Mouse (Mus musculus) thymus, adult 2 months (tissue): Measurements from ENCODE around the gene Dnah9.

Source experiments
- CTCF ChIP-seq: fragments of 200-500 bp; IDR thresholded peaks from 2 replicates; pipeline ENCODE4 v1.5.1; 2012; ENCODE audit warnings: mild to moderate bottlenecking, control low read depth, low read length, moderate library complexity, borderline replicate concordance; ENCODE audit not compliant: control insufficient read depth, poor library complexity, insufficient read depth; ENCODE audit errors: extremely low read depth
- POLR2A ChIP-seq: fragments of 200-500 bp; IDR thresholded peaks from 2 replicates; pipeline ENCODE4 v1.6.1; 2012; ENCODE audit warnings: mild to moderate bottlenecking, low read length, control low read depth, moderate library complexity; ENCODE audit not compliant: control insufficient read depth, poor library complexity, insufficient read depth; ENCODE audit errors: extremely low read depth

GRCm38 (mm10) chr11:65852066-65852465, 316.3 kb downstream of the Dnah9 start:
- TF ChIP-seq CTCF: no peak
- TF ChIP-seq POLR2A: no peak
